In genomic region chr12:54995965-54996364, GRCm38 (mm10) we compare ENCODE assay signal across 22 mouse cellular contexts. TPM values are rescaled to one million over a fixed set of nuclear protein-coding genes. Genes with fewer than 3 reads are reported as not detected.
"Had no signal": no experiment of that assay in that cellular context is flagged by ENCODE, and none has a peak within 500 bp of the region (broad histone marks: within the 10 kb centered on the region; RNA-seq: fewer than 3 reads in every experiment).

No protein-coding gene starts in this region.

- H3K27me3 ChIP-seq: limb, embryonic 13.5 days; liver, embryonic 12.5 days; midbrain, embryonic 12.5 days; midbrain, embryonic 15.5 days; neural tube, embryonic 12.5 days; neural tube, embryonic 15.5 days; stomach, embryonic 15.5 days had no signal

- DNase-seq: kidney, adult 9 months; kidney, postnatal 14 days; kidney, postnatal 4 days; liver; lung, adult 18-20 months; right cerebral cortex, adult 18-20 months; right cerebral cortex, postnatal 14 days; right cerebral cortex, postnatal 4 days; thymus, postnatal 25 days had no signal

- H3K27ac ChIP-seq: limb, embryonic 10.5 days; limb, embryonic 13.5 days; liver, embryonic 12.5 days; liver, embryonic 15.5 days; macrophage; midbrain, embryonic 12.5 days; midbrain, embryonic 15.5 days; neural tube, embryonic 12.5 days; neural tube, embryonic 15.5 days; stomach, embryonic 15.5 days had no signal

- H3K4me1 ChIP-seq: limb, embryonic 13.5 days; midbrain, embryonic 12.5 days; midbrain, embryonic 15.5 days; neural tube, embryonic 12.5 days; neural tube, embryonic 15.5 days; stomach, embryonic 15.5 days had no signal

- H3K9me3 ChIP-seq: limb, embryonic 10.5 days; limb, embryonic 13.5 days; liver, embryonic 12.5 days; liver, embryonic 15.5 days; midbrain, embryonic 12.5 days; midbrain, embryonic 15.5 days; neural tube, embryonic 12.5 days; neural tube, embryonic 15.5 days; stomach, embryonic 15.5 days had no signal

- ATAC-seq: liver, embryonic 12.5 days; midbrain, embryonic 15.5 days had no signal

- H3K4me2 ChIP-seq: limb, embryonic 13.5 days; liver, embryonic 12.5 days; liver, embryonic 15.5 days; midbrain, embryonic 12.5 days; midbrain, embryonic 15.5 days; neural tube, embryonic 12.5 days; neural tube, embryonic 15.5 days; stomach, embryonic 15.5 days had no signal

- H3K9ac ChIP-seq: limb, embryonic 13.5 days; liver, embryonic 12.5 days; liver, embryonic 15.5 days; midbrain, embryonic 12.5 days; midbrain, embryonic 15.5 days; neural tube, embryonic 12.5 days; neural tube, embryonic 15.5 days; stomach, embryonic 15.5 days had no signal

- H3K4me3 ChIP-seq: limb, embryonic 10.5 days; limb, embryonic 13.5 days; liver, embryonic 12.5 days; liver, embryonic 15.5 days; midbrain, embryonic 12.5 days; midbrain, embryonic 15.5 days; neural tube, embryonic 12.5 days; neural tube, embryonic 15.5 days; stomach, embryonic 15.5 days had no signal

- H3K36me3 ChIP-seq: limb, embryonic 10.5 days; limb, embryonic 13.5 days; liver, embryonic 12.5 days; liver, embryonic 15.5 days; midbrain, embryonic 12.5 days; midbrain, embryonic 15.5 days; neural tube, embryonic 12.5 days; neural tube, embryonic 15.5 days; stomach, embryonic 15.5 days had no signal

RNA-seq across cellular contexts. Expression of gene Gm20403, which starts 9.6 kb away (rescaled TPM):
- polyA plus RNA-seq: kidney, embryonic 16.5 days; limb, embryonic 10.5 days; limb, embryonic 13.5 days; liver, embryonic 12.5 days; liver, embryonic 15.5 days; lung, embryonic 16.5 days; macrophage; midbrain, embryonic 12.5 days; midbrain, embryonic 15.5 days; neural tube, embryonic 12.5 days; neural tube, embryonic 15.5 days; stomach, embryonic 15.5 days; thymus, postnatal 0 days had no signal
